Mouse (Mus musculus) liver, postnatal 0 days (tissue): ENCODE measurements around the gene Agxt2.

Source experiments
- CTCF ChIP-seq: sonication (generic); IDR thresholded peaks from 2 replicates; pipeline ENCODE4 v1.5.1; 2016; ENCODE audit warnings: antibody characterized with exemption, low read depth
- EP300 ChIP-seq: IDR thresholded peaks from 2 replicates; pipeline ENCODE4 v1.6.1; 2016; ENCODE audit warnings: antibody characterized with exemption, low read depth, mild to moderate bottlenecking

DNA sequence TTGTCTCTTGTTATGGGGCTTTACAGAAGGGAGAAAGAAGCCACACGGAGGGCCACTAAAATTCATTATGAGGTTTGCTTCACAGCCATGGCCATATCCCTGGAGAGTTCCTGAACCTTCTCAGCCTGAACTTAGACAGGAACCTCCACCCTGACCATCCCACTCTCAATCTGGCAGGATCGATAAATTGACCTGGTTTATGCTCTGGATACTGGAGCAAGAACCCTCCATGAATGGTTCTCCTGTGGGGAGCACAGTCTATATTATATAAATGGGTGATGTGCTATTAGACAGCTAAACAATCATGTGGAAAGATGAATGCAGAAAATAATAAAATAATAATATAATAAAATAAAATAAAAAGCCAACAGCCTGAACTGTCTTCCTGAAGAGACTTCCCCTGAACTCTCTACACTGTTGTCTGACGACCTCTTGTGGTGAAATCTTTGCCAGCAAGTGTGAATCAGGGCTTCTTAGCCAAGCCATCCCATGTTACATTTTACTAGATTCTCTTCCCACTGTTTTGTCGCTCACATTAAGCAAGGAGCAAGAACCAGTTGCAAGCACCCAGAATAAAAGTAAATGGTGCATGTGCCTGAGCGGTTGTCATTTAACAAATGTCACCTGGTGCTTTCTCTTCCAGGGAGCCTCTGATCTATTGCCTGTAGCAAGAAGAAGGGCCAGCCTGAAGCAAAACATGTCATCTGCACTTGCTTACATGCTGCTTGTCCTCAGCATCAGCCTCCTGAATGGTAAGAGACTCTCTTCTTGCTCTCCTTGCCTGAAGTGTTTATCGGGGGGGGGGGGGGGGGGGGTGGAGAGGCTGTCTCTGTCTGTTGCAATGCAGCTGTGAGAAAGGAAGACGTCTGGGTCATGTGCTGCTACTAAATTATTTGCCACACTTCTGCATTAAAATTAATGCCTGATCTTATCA lies 44.5 kb upstream of the Agxt2 start:
- peak; percentile 79 for TF ChIP-seq CTCF
- TF ChIP-seq EP300 = no peak
